Mouse (Mus musculus) adrenal gland, postnatal 4 days (tissue): ENCODE measurements at regions not wholly inside any gene's neighbourhood (a gene's known extent, or its start where the extent isn't known, plus 50 kb on each side); places are given as distances from the start of the nearest gene placed in this dataset.
A peak's percentile ranks its signal among the peaks of the same experiment; 100 is the strongest.

Source experiments
- DNase-seq, 2 experiments: peaks; one replicate each; pipeline ENCODE4 v3.0.0; 2021 to 2022; ENCODE audit warnings: low spot score in 2 of 2, mixed read lengths in 2 of 2

- DNase-seq, result no peak
Observed at GRCm38 (mm10) chr4:142474626-142475025, 235.4 kb upstream of the Kazn start.

- peak; percentile 28 to 29 for DNase-seq
Observed at GRCm38 (mm10) chr4:142474018-142474417, 234.8 kb upstream of the Kazn start.

GRCm38 (mm10) chr4:142473284-142473683 is 234.1 kb upstream of the Kazn start:
- DNase-seq, result no peak

GRCm38 (mm10) chr4:142472332-142472731 is 233.1 kb upstream of the Kazn start:
- DNase-seq, result no peak

- no peak for DNase-seq
Observed at GRCm38 (mm10) chr4:142470784-142471183, 231.6 kb upstream of the Kazn start.

- DNase-seq, result no peak
Observed at GRCm38 (mm10) chr4:142467920-142468319, 228.7 kb upstream of the Kazn start.

- DNase-seq, result no peak
Observed at GRCm38 (mm10) chr4:142465226-142465625, 226.0 kb upstream of the Kazn start.

GRCm38 (mm10) chr4:142464066-142464465 is 224.9 kb upstream of the Kazn start:
- DNase-seq, result no peak

- DNase-seq, result no peak
Observed at GRCm38 (mm10) chr4:142460468-142461086, 221.4 kb upstream of the Kazn start.

- no peak for DNase-seq
Observed at GRCm38 (mm10) chr4:142452614-142453013, 213.4 kb upstream of the Kazn start.

- no peak for DNase-seq
Observed at GRCm38 (mm10) chr4:142450884-142451283, 211.7 kb upstream of the Kazn start.

- peak in 1 of 2 experiments; percentile 14 for DNase-seq
Observed at GRCm38 (mm10) chr4:142449713-142450112, 210.5 kb upstream of the Kazn start.

- DNase-seq, result no peak
Observed at GRCm38 (mm10) chr4:142449198-142449702, 210.0 kb upstream of the Kazn start.

- no peak for DNase-seq
Observed at GRCm38 (mm10) chr4:142447529-142447928, 208.3 kb upstream of the Kazn start.

- DNase-seq, result peak in 1 of 2 experiments; percentile 9
Observed at GRCm38 (mm10) chr4:142441045-142441444, 201.8 kb upstream of the Kazn start.

- no peak for DNase-seq
Observed at GRCm38 (mm10) chr4:142439450-142440183, 200.4 kb upstream of the Kazn start.

GRCm38 (mm10) chr4:142424596-142424995 is 185.4 kb upstream of the Kazn start:
- DNase-seq, result no peak

GRCm38 (mm10) chr4:142420427-142420826 is 181.2 kb upstream of the Kazn start:
- DNase-seq, result no peak

GRCm38 (mm10) chr4:142414874-142415273 is 175.7 kb upstream of the Kazn start:
- no peak for DNase-seq

- no peak for DNase-seq
Observed at GRCm38 (mm10) chr4:142411792-142412191, 172.6 kb upstream of the Kazn start.

GRCm38 (mm10) chr4:142410596-142411573 is 171.7 kb upstream of the Kazn start:
- no peak for DNase-seq
